Mouse (Mus musculus): ENCODE data around the gene Ankrd27. TPM values are rescaled to one million over a fixed set of nuclear protein-coding genes. Genes with fewer than 3 reads are reported as not detected.
A peak's percentile ranks its signal among the peaks of the same experiment; 100 is the strongest.

Ankrd27 gene
- polyA plus RNA-seq, 1 experiment: 29.6 TPM

DNA sequence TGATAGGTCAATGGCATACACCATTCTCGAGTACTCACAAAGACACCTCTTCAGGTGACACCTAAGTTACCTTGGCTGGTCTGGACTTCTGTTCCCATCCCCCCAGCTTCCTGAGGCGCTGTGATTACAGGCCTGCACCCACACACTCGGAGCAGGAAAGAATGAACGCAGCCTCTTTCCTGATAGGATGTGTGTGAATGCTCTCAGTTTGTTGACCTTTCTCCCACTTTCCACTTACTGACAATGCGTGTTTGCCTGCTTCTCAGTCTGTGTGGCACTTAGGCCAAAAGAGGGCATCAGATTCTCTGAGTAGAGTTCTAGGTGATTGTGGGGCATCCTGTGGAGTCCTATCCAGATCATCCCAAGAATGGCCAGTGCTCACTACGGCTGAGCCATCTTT, 54.0 kb downstream of the Ankrd27 start:
- DNase-seq (ENCODE audit: low read depth): no peak

DNA sequence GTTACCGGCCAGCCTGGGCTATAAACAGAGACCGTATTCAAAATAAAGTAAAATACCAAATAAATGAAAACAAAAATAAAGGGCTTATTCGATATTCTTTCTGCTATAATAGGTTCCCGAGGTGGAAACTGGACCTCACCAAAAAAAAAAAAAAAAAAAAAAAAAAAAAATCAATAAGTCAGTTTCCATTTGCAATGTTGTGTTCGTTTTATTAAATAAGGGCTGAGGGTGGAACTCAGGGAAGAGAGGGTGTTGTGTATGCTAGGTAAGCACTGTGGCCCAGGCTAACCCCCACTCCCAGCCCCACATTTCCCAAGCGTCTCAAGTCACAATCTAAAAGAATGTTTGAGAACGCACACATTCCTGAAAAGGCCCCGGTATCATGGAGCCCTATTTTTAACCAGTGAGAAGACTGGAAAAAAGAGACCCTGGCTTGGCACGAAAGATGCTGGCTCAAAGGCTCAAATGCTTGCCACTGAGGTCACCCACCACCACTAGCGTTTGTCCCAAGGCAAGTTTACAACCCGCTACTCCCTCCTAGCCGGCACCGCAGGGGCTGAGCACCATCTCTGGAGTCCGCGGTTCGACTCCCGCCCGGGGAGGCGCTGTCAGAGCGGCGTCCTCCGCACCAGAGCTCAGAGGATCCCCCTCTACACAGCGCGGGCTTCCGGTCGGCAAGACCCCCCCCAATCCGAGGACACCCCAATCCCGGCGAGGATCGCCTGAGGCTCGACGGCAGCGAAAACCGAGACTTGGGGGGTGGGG, 60.5 kb downstream of the Ankrd27 start:
- no peak for DNase-seq (ENCODE audit: low read depth)

DNA sequence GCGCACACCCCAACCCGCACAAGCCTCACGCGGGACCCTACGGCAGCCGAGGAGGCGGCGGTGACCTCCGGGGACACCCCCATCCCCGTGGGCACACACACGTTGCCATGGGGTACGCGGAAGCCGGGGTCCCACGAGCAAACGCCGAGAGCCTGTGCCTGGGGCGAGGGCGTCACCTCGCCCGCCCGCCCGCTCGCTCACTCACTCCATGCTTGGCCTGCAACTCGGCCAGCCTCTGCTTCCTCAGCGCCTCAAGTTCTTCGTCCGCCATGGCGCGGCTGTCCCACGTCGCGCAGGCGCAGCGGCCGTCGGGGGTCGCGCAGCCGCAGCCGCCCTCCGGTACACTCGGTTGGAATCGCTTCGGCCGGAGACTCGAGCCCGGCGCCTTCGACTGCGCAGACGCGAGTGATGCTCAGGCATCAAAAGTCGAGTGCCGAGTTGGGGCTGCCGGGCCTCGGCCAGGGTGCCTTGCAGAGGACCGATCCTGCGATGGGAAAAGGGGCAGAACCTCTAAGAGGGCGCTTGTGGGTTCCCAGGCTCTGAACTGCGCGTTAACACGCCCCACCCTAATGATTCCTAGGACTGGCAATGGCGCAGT, 61.2 kb downstream of the Ankrd27 start, which contains the start of gene Pdcd5:
TSS of gene Pdcd5 (minus strand) at position 421 of the 598 bp plus-strand sequence.
- peak; percentile 36 for DNase-seq (ENCODE audit: low read depth)

DNA sequence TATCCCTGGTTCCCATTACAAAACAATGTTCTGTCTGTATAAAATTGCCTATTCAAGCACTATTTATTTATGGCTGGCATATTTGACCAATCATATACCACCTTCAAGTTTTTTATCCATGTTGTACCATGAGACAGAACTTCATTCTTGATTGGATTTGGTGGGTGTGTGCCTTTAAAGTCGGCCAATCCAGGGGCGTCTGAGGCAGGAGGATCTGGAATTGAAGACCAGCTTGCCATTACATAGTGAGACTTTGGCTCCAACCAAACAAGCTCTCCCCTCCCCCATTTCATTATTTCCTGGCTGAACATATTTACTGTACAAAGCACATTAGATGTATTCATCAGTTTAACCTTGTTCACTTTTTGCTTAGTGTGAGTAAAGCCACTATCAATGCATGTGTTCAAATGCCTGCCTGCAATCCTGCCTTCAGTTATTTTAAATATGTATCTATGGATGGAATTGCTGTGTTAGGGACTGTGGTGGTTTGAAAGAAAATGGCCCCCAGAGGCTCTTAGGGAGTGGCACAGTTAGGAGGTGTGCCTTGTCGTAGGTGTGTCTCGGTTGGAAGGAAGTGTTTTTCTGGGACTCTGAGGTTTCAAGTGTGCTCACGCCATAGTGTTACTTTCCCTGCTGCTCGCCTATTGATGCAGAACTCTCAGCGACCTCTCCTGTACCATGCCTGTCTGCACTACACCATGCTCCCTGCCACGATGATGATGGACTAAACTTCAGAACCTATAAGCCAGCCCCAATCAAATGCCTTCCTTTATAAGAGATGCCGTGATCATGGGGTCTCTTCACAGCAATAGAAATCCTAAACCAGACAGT, 62.4 kb downstream of the Ankrd27 start:
- DNase-seq (ENCODE audit: low read depth): no peak

DNA sequence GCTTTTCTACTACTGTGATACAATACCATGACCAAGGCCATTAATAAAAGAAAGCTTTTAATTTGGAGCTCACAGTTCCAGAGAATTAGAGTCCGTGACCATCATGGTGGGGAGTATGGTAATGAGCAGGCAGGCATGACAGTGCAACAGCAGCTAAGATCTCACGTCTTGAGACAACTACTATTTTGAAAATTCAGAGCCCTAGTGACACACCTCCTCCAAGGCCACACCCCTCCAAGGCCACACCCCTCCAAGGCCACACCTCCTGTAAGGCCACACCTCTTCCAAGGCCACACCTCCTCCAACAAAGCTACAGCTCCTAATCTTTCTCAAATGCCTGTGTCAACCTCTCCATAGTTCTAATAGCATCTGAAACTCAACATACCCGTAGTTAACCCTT, 63.0 kb downstream of the Ankrd27 start:
- DNase-seq (ENCODE audit: low read depth): no peak

DNA sequence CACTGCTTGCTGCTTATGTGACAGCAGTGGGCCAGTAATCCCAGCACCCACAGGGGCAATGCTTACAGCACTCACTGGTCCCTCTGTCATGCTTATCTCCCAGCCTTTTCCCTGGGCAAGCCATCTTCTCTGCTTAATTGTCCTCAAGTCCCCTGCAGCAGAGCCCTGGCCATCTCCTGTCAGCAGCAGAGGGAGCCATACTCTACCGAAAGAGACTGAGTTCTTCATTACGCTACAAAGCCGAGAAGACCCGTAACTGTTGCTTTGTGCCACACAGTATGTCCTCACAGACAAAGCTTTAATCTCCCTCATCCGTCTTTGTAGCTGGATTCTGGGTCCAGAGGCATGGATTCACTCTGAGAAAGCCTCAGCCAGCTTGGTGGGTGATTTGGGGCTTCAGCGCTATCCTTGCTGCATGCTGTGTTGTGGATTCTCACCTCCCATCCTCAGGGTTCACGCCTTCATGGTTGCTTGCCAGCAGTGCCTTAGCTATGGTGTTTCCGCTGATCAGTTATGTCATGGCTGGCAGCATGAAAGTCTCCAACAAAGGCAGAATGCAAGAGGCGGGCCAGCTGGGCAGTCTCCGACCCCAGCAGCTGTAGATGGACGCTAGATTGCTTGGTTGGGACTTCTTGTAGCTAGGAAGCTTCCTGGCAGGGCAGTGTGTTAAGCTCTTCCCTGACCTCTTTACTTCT, 64.8 kb downstream of the Ankrd27 start:
- DNase-seq (ENCODE audit: low read depth): no peak

DNA sequence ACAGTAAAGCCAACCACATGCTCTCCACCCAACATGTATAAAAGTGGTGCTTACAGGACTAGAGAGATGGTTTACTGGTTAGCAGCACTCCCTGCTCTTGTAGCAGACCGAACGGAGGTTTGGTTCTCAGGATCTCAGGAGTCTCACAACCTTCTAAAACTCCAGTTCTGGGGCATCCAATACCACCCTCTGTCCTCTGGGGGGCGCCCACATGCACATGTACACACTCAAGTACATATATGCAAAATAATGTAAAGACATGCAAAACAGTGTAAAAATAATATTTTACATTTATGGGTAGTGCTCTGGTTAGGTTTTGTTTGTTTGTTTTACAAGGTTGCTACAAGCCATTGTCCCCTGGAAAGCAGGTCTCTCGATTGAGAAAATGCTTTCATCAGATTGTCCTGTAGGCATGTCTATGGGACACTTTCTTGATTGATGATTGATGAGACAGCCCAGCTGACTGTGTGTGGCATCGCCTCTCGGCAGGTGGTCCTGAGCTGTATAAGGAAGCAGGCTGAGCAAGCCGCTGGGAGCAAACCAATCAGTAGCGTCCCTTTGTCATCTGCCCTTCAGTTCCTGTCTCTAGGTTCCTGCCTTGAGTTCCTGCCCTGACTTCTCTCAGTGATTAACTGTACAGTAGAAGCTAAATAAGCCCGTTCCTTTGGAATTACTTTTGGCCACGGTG, 65.7 kb downstream of the Ankrd27 start:
- no peak for DNase-seq (ENCODE audit: low read depth)

DNA sequence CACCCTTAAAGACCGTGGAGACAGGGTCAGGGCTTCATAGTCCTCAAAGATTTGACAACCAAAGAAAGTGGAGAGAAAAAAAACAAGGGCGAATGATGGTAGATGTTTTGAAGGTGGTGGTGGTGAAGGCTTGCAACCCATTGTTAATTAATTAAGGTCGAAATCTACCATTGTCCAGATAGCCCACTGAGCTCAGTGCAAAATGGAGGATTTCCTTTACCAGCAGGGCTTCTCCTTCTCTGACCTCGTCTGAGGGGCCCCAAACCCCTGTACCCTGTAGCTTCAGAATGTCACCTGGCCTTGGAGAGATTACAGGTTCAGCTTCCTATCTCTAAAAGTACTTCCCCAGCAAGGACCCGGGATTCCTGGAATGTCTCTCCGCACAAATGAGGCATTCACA, 71.8 kb downstream of the Ankrd27 start:
- DNase-seq (ENCODE audit: low read depth): no peak

DNA sequence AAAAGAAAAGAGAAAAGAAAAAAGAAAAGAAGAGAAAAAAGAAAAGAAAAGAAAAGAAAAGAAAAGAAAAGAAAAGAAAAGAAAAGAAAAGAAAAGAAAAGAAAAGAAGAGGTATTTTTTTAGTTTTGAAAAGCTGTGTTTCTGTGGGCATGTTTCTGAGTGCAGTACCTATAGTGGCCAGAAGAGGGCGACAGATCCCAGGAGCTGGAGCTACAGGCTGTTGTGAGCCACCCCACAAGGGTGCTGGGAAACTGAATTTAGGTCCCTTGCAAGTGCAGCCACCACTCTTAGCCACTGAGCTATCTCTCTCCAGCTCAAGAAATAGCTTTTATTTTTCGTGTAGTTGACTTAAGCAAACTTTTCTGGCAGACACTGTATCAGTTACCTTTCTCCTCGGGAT, 73.1 kb downstream of the Ankrd27 start:
- no peak for DNase-seq (ENCODE audit: low read depth)

DNA sequence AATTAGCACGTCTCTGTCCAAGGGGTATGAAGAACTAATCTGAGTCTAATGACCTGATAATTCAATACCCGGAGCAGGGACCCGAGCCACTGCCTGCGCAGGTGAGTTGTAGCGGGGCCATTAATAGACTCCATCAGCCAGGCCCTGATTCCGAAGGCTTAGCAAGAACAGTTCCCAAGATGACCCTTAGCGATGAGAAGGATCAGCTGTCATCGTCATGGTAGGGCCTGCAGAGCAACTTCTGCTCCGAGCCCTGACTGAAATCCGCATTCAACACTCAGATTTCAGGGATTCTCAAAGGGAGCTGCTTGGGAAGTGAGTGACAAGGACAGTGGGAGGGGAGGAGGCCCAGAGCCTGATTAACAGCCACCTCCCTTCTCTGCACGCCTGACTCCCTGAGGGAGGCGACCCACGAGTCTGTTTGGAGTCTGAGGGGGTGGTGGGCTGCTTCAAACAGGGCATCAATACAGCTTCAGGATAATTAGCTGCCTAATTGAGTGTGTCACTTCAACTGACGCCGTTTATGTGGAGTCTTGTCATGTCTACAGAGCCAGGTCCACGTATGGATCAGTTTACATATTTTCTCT, 77.8 kb downstream of the Ankrd27 start:
- no peak for DNase-seq (ENCODE audit: low read depth)

DNA sequence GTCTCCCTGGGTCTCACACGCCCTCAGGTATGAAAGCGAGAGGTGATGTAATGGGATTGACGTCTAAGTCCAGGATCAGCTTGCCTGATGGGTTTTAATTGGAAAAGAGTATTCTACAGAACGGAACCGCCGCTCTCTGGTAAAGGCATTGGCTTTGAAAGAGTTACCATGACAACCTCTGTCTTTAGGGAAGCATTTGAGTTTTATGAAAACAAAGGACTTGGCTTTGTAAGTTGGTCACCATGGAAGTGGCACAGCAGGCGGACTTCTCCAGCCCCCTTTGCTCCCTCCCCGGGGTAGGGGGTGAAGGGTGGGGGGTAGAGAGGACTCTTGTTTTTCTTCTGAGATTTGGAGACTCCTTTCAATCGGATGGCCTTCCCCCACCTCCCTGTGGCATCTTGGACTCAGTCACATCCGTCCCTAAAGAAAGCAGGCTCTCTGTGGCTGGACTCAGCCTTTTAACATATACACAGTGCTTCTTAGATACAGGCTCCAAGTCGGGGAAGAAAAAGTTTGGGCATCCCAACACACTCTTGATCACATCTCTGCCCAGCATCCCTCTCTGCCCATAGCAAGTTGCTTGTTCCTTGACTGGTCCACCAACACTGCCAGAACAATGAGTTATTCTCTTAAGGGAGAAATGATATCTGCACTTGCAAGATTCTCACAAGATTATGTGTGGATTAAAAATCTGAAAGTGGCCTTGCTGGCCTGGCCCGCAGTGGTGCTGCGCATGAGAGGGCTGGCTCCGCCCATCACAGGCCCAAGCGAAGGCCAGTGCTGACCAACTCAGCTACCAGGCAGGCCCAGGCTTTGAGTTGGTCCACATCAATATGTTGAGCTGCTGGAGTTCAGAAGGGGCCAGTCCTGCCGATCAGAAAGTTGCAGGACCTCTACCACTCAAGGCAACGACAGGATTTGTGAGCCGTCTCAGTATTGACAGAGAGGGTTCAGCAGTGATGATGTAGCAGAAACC, 82.3 kb downstream of the Ankrd27 start:
- no peak for DNase-seq (ENCODE audit: low read depth)

DNA sequence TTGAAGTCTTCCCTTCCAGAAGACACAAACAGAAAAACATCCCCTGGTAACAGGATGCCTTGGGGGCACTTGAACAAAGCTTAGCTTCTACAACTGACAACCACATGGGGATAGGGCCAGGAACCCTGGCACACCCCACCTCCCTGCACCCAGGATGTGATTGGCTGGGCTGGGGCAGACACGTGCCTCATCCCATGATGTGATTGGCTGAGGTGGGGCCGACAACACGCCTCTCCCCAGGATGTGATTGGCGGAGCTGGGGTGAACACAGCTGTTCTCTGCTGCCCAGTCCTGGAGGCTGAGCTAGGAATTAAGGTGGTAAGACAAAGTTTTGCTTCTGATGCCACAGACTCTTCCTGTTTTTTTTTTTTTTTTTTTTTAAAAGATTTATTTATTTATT, 92.9 kb downstream of the Ankrd27 start:
- no peak for DNase-seq (ENCODE audit: low read depth)

DNA sequence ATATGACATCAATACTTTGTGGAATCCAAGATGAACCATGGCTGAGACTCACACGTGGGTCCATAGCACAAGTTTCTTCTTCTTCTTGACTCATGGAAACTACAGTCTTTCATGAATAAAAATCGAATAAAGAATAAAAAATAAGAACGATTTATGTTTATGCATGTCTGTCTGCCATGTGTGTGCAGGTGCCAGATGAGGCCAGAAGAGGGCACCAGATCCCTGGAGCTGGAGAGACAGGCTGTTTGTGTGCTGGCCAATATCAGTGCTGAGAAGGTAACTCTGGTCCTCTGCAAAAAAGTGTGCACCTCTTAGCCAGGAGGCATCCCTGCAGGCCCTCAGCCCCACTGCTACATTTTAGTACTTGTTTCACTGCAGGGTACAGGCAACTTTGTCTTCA, 95.5 kb downstream of the Ankrd27 start:
- no peak for DNase-seq (ENCODE audit: low read depth)

DNA sequence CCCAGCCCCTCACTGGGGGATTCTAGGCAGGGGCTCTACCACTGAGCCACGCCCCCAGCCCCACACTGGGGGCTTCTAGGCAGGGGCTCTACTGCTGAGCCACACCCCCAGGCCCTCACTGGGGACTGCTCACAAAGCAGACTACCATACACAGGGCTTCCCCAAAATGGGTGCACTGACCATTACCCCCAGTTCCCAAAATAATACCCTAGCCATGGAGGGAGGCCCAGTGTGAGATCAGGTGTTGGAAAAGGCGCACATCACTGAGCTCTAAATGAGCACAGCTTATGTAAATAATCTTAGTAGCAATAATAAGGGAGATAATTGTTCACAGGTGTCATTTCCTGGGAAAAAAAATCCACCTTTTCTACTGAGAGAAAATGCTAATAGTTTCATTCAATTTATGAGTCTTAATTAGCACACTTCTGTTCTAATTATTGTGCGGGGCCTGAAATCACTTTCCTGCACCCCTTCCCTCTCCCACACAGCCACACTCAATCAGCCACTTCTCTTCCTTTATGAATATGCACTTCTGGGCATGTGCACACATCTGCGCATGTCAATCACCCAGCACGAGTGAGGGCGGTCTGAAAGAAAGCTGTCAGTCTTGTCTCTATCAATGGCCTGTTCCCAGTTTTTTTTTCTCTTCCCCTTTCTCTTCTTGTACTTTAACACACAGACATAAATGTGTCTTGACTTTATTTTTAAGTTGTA, 97.5 kb downstream of the Ankrd27 start:
- DNase-seq (ENCODE audit: low read depth): no peak

DNA sequence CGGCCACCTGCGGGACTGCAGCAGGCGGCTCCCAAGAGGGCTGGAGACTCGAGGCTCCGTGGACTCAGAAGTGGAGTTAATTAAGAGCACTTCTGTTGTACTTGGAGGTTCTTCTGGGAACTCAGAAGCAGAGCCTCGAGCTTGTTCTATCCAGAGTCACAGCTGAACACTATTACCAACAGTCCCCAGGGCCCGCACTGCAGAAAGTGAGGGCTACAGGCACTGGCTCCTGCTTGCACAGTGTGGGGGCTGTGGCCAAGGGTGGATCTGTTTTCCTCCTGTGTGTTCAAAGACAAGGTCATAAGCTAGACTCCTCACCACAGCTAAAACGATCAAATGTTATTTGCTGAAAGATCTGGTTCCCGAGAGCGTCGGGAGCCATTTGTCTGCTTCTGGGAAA, 100.2 kb downstream of the Ankrd27 start:
- DNase-seq (ENCODE audit: low read depth): no peak

DNA sequence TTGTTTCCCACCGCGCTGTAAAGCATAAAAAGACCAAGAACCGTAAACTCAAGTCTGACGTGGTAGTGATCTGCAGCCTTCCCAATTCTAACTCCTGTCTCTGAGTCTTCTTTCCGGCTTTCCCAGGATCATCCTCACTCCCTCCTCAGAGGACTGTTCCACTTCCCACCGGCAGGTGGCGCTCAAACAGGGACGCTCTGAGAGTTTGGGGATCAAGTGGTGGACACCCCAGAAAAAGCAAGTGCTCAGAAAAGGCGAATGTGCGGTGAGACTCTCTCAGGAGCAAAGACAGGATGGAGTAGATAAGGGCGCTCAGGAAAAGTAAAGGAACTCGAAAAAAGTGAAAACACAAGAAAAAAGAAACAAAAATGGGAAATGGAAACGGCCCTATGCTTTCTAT, 100.7 kb downstream of the Ankrd27 start:
- no peak for DNase-seq (ENCODE audit: low read depth)

DNA sequence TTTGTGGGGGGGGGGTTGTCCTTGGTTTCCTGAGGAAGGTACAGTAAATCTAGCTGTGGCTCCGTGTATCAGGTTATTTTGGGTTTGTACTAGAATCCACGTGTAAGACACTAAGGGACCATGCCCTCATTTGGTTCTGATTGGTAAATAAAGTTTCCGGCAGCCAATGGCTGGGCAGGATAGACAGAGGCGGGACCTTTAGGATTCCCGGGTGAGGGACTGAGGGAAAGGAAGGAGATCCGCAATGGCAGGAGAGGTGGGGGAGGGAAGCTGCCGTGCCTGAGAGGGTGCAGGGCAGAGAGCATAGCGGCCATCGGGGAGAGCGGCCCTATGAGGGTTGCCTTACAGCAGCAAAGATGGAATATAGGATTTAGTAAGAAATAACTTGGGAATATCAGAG, 101.2 kb downstream of the Ankrd27 start:
- DNase-seq (ENCODE audit: low read depth): no peak

DNA sequence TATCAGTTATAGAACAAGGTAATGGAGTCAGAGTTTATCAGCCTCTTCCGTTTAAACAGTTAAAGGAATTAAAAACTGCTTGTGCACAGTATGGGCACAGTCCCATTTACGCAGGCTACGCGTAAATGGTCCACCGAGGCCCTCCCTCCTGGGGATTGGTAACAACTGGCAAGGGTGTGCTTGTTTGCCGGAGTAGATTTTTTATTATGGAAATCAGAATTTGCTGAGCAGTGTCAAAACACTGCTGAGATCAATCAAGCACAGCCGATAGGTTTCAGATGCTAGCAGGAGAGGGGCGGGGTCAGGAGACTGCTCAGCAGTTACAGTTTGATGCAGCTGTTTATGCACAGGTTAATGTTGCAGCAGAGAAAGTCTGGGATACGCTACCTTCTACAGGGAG, 102.2 kb downstream of the Ankrd27 start:
- no peak for DNase-seq (ENCODE audit: low read depth)
